Mouse (Mus musculus) heart, postnatal 0 days (tissue): ENCODE measurements at regions not wholly inside any gene's neighbourhood (a gene's known extent, or its start where the extent isn't known, plus 50 kb on each side); places are given as distances from the start of the nearest gene placed in this dataset.

ENCODE experiments used
- CTCF ChIP-seq: IDR thresholded peaks from 2 replicates; pipeline ENCODE4 v1.5.1; 2016; ENCODE audit warnings: antibody characterized with exemption, control low read depth, low read depth
- EP300 ChIP-seq: IDR thresholded peaks from 2 replicates; pipeline ENCODE4 v1.6.1; 2016; ENCODE audit warnings: antibody characterized with exemption, low read depth

DNA sequence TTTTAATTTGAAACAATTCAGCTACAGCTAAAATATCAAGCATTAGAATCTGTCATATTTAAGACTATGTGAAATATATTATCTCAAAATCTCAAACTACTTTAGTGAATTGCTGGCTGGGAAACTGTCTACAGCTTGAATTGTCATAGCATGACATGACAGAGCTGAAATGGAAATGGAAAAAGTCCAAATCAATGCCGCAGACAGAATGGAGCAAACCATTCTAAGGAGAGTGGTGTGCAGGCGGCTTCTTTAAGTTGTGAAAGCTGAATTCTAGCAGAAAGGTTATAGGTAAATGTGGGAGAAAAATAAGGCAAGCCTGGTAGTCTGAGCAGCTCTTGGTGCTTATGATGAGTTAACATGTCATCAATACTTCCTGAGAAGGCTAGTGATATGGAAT, 518.9 kb upstream of the Alcam start:
- TF ChIP-seq CTCF = no peak
- TF ChIP-seq EP300 = no peak
